Mouse (Mus musculus) right cerebral cortex, postnatal 36 days (tissue): ENCODE measurements around the gene Smyd3.

Experiments
- DNase-seq, 2 experiments: peaks; one replicate each; pipeline ENCODE4 v3.0.0; 2022; ENCODE audit warnings: low spot score in 2 of 2, mixed read lengths in 1 of 2

The Smyd3 gene

DNA sequence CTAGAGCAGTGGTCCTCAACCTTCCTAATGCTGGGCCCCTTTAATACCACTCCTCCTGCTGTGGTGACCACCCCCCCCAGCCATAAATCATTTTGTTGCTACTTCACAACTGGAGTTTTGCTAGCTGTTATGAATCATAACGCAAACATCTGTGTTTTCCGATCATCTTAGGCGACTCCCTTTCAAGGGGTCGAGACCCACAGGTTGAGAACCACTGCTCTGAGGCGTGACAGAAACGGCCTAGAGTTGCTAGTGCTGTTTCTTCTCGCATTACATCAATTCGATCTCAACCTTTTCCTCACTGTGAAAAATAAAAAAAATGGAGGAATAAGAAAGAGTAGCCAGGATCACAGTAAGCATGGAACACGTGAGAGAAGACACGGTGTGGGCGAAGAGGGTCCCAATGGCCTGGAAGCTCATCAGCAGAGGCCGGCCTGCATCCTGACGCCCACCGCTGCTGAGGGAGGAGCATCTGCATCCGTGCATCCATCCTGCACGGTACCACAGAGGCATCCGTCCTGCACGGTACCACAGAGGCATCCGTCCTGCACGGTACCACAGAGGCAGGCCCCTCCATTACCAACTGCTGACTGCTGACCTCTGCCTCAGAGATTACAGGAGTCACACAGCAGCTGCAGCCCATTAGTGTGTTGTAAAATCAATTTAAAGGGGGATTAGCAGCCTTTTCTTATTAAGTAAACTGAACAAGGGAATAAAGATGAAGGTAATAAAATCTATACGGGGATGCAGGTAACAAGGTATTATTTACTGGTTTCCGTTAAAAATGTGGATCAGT lies 56.6 kb downstream of the Smyd3 start:
- no peak for DNase-seq

GRCm38 (mm10) chr1:179458987-179459368 lies 58.9 kb downstream of the Smyd3 start:
- no peak for DNase-seq

DNA sequence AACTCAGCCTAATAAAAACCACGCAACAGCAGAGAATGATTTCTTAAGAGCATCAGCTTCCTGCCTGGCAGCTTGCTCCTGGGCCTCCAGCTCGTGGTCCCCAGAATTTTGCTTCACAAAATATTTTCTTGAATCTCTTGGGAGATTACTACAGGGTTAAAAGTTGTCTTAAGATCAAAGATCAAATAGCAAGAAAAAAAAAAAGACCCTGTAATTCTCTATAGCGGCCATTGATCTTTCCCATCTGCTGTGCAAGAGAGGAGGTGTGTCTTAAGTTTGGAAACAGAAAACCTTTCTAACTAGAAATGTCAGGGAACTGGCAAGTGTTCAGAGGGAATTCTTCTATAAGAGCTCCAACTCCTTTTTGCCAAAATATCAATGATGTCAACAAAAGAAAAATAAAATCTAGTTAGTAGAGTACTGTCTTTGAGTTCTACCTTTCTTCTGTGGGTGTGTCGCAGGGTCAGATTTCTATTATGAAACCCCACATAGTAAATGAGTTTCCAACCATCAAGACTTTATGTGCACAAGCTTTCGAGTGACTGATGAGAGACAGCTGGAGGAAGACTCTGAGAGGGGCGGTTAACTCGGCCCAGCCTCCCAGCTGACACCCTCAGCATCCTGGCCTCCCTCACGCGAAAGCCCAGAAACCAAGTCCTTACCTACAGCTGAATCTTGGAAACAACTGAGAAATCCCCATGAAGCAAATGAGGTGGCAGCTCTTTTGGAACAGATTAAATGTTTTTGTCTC lies 59.4 kb downstream of the Smyd3 start:
- DNase-seq, result no peak

DNA sequence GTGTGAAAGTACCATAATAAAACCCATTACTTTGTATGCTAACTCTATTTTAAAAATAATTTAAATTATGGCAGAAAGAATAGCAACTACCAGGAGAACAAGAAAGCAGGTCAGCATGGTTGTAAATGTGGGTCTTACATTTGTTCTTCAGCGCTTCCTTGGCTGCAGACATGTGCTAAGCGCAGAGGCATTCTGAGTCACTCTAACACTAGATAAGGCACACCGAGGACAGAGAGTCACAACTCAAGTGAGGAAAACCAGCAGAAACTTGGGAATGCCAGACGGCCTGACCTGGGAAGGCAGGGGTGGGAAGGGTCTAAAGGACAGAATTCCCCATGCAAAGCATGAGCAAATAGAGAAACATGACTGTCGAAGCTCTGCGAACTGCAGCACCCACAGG lies 63.2 kb downstream of the Smyd3 start:
- no peak for DNase-seq

GRCm38 (mm10) chr1:179451211-179451610 lies 66.6 kb downstream of the Smyd3 start:
- DNase-seq, result no peak

GRCm38 (mm10) chr1:179446845-179447212 lies 71.0 kb downstream of the Smyd3 start:
- DNase-seq, result no peak

DNA sequence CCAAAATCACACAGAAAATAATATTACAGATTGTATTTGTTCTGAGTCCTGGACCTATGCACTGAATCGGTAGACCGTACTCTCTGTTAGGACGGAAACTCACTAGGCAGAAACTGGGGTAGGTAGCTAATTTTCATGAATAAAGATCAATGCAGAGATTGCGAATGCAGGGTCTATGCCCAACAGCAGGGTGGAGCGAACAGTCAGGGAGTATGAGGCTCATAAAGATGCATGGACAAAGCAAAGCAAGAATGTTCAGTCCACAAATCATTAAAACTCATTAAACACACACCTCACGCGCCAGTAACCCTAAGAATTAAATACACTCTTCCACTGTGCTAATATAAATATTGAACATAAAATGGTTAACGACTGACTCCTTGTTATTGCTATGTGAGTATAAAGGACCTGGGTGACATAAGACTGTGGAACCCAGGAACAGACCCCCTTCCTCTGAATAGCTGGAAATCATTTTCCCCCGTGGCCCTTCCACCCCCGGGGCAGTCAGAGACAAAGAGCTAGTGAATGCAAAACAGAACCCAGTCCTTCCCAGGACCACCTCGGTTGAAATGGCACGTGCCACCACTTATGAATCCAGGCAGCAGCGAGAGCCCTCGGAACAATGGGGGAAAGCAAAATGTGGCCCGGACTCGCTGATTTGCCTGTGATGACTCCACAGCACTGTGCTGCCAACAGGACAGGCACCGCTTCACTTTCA lies 71.6 kb downstream of the Smyd3 start:
- no peak for DNase-seq

- DNase-seq, result no peak
Observed at GRCm38 (mm10) chr1:179443835-179444234, 74.0 kb downstream of the Smyd3 start.

GRCm38 (mm10) chr1:179443423-179443822 lies 74.4 kb downstream of the Smyd3 start:
- DNase-seq, result no peak

DNA sequence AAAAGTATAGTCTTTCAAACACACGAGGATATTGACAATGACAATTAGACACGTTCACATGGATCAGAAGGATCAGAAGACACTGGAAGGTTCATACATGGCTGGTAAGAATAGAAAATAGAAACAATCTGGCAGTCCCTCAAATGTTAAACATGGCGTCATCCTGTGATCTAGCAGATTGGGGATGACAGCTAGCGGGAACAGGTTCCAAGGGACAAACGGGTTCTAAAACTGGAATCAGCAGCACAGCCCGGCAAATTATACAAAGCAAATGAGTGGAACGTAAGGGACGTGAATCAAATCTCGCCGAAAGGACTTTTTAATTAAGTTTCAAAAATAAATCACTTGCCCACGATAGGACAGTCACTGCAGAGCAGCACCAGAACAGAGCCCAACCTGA lies 81.2 kb downstream of the Smyd3 start:
- no peak for DNase-seq

- DNase-seq, result no peak
Observed at GRCm38 (mm10) chr1:179434443-179435260, 83.2 kb downstream of the Smyd3 start.

GRCm38 (mm10) chr1:179433828-179434227 lies 84.0 kb downstream of the Smyd3 start:
- DNase-seq, result no peak

DNA sequence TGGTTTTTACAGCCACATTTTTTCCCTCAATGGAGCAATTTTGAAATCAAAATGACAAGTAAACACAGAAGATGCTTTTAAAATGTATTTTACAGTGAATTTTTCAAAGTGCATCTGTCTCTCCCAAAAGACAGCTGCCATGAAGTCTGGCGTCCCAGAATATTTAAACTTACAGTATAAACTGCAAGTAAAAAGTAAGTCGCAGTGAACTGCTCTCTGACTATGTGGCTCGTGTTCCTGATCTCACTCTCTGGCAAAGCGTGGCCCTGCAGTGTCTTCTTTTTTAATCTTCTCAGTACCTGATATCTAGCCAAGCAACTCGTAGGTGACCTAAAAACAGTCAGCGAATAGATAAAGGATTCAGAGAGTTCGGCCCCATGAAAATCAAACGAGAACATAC lies 84.5 kb downstream of the Smyd3 start:
- no peak for DNase-seq

GRCm38 (mm10) chr1:179430077-179430476 lies 87.8 kb downstream of the Smyd3 start:
- no peak for DNase-seq

GRCm38 (mm10) chr1:179424879-179425472 lies 92.9 kb downstream of the Smyd3 start:
- DNase-seq, result no peak

DNA sequence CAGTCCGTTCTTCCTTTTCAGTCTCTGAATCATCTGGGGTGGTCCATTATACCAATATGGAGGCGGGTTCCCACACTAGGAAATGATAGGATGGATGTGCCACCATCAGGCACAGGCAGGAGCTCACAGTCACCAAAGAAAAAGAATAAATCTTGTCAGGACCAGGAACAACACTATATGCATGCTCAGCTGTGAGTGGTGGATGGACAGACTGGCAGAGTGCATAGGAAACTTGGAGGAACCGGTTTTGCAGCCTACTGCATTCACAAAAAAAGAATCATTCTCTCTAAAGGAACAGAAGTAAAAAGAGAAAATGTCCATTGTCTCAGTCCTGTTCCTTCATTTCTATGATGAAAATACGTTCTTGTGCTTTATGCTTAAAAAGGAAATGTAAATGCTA lies 98.8 kb downstream of the Smyd3 start:
- no peak for DNase-seq

GRCm38 (mm10) chr1:179408086-179408485 lies 109.8 kb downstream of the Smyd3 start:
- no peak for DNase-seq

DNA sequence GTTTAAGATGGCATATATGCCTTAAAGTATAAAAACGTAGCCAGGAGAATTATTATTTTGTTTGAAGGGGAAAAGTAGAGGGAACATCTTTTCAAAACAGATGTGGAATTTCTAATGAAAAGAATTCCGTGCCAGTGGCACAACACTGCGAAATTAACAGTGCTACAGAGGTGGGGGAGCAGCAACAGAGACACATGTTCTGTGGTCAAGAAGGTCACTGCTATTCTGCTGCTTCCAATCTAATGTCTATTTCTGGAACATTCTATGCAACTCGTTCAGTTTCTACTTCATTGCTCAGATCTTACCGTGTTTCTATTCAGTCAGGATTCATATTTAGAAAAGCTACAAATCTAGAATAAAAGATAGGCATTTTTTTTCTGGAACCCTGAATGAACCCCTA lies 117.0 kb downstream of the Smyd3 start:
- DNase-seq, result no peak

GRCm38 (mm10) chr1:179398639-179399038 lies 119.2 kb downstream of the Smyd3 start:
- DNase-seq, result no peak

DNA sequence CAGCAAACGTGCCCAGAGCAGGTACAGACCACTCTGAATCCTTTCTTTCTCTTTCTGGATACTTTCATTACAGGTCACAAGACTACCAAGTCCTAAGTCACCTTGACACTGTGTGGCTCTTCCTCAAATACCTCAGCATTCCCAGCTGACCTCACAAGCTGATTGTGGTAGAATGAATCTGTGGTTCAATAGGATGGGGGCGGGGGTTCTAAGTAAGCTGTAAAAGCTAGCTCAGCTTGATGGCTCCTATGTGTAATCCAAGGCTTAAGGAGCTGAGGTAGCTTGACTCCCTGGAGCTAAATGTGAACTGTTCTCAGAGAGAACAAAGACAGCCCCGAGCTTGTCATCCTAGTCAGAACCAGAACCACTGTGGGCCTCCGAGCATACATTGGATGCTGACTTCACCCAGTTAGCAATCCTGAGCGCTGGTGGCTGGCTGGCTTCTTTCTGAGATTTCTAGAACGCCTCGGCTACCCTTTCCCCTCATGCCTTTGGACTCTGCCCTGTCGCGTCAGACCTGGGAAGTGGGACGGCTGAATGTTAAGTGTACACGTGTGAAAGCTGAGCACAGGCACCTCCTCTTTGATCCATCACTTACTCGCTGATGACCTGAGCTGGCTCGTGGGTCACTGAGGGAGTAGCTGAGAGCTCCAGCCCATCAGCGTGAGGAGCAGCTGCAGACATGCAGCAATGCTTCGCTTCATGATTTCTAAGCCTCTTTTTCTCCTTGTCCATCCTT lies 131.4 kb downstream of the Smyd3 start:
- DNase-seq, result no peak

- no peak for DNase-seq
Observed at GRCm38 (mm10) chr1:179385691-179386090, 132.2 kb downstream of the Smyd3 start.
